Mouse (Mus musculus) megakaryocyte-erythroid progenitor cell, adult 5-6 weeks (primary cell): ENCODE data around the gene Gramd2. TPM values are rescaled to one million over a fixed set of nuclear protein-coding genes. Genes with fewer than 3 reads are reported as not detected.
A peak's percentile ranks its signal among the peaks of the same experiment; 100 is the strongest.

Experiments used
- ATAC-seq: replicated peaks from 2 replicates; pipeline ENCODE4 v1.8.0; 2016; ENCODE audit warnings: mild to moderate bottlenecking, inconsistent platforms; ENCODE audit not compliant: severe bottlenecking, poor library complexity, low FRiP score, low TSS enrichment
- total RNA-seq, 2 experiments: library from RNA; stranded (forward) in 1 of 2; stranded (reverse) in 1 of 2; fragments of 200-1000, 215-1000 nt in 1 of 2; fragments of >200 nt in 1 of 2; fragmentation: Nextera tagmentation in 1 of 2; gene quantifications; 2 replicates each; pipeline ENCODE4 v1.2.3; 2014 to 2017

Gene Gramd2
- total RNA-seq (2014; fragmentation: Nextera tagmentation) = not detected in 2 replicates
- not detected in 2 replicates for total RNA-seq (2017)

DNA sequence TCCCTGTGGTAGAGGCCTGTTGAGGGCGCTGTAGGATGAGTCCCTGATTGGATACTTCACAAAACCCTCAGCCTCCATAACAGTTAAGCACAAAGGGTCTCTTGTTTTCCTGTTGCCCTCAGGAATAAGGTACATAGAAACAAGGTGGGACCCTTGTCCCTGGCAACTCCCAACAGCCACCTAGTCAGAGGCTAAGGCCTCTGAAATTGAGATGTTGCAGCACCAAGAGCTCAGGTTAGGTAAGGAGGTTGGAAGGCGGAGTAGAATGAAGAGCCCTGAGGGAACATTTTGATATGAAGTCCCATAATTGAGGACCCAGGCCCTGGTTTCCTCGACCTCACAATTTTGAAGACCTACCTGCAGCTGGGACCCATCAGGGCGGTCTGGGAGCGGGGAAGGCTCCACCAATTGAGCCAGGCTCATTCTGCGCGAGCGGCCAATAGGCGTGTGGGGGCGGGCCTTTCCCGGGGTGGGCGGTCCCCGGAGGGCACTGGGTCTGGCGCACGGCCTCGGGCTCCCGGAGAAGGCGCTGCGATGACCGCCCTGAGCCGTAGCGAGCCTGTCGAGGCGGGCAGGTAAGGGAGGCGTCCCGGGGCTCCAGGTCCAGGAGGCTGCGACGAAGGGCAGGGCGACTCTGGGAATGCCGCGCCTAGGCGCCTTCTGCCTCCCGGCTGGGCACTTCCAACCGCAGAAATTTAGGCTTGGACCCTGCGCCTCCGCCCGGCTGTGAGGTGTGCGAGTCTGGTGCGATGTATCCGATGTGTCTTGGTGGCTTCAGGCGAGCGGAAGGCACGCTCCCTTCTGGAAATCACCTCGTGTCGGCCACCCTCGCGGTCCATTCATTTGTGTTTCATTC lies at the start of gene Gramd2:
TSS of gene Gramd2 (plus strand) at position 467 of the 856 bp plus-strand sequence.
- ATAC-seq = peak; percentile 80

GRCm38 (mm10) chr9:59638372-59638771 lies 41.6 kb upstream of the Gramd2 start:
- ATAC-seq = peak; percentile 41

DNA sequence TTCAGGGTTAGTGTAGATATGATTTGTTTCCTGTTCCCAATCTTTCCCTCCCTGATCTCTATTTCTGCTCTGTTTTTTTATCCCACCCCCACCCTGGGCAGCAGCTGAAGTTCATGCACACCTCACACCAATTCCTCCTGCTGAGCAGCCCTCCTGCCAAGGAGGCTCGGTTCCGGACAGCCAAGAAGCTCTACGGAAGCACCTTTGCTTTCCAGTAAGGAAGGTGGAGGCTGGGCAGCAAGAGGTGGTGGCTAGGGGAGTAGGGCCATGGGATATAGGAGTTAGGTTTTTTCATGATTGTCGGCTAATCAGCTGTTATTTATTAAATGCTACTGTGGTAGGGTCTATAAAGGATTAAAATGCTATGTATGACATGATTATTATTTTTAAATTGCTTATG lies 40.0 kb upstream of the Gramd2 start:
- ATAC-seq = no peak

GRCm38 (mm10) chr9:59641320-59641719 lies 38.6 kb upstream of the Gramd2 start:
- no peak for ATAC-seq

DNA sequence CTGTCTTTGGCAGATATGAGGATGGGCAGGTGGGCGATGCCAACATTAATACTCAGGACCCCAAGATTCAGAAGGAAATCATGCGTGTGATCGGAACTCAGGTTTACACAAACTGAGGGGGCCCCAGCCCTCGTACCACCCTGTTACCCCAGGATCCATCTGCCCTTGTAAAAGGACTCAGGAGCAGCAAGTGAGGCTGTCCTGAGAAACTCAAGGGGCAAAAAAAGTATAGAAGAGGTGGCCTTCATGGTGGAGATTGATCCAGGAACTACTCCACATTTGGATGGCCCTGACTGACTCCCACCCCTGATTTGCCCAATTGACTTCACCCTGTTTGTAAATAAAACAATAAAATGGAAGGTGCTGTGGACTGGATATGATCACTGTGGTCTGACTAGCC lies 30.0 kb upstream of the Gramd2 start:
- no peak for ATAC-seq

GRCm38 (mm10) chr9:59653371-59653770 lies 26.6 kb upstream of the Gramd2 start:
- no peak for ATAC-seq

DNA sequence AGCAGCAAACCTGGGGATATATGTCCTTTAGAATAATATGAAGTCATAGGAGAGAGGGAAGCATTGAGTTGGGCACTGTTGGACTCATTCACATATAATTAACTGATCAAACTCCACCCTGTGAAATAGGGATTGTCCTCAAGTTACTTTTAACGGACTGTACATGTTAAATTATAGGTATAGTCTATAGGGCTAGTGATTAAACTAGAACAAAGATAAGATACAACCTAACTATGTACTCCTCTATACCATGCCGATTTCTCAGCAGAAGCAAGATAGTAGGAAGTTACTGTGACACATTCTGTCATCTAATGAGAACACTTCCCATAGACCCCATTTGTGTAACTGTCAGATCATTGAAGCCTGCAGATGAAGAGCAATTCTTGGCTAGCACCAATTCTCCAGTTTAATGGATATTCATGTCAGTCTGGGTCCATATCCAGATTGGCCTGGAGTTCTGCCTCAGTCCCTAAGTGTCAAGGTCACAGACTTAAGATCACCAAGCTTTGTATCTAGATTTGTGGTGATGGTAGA lies 25.4 kb upstream of the Gramd2 start:
- ATAC-seq = no peak

- peak; percentile 62 for ATAC-seq
These were observed 23.8 kb upstream of the Gramd2 start, which contains the start of gene Pkm for GRCm38 (mm10) chr9:59655958-59656634. Gene Pkm (plus strand): TSS chr9:59656368.

DNA sequence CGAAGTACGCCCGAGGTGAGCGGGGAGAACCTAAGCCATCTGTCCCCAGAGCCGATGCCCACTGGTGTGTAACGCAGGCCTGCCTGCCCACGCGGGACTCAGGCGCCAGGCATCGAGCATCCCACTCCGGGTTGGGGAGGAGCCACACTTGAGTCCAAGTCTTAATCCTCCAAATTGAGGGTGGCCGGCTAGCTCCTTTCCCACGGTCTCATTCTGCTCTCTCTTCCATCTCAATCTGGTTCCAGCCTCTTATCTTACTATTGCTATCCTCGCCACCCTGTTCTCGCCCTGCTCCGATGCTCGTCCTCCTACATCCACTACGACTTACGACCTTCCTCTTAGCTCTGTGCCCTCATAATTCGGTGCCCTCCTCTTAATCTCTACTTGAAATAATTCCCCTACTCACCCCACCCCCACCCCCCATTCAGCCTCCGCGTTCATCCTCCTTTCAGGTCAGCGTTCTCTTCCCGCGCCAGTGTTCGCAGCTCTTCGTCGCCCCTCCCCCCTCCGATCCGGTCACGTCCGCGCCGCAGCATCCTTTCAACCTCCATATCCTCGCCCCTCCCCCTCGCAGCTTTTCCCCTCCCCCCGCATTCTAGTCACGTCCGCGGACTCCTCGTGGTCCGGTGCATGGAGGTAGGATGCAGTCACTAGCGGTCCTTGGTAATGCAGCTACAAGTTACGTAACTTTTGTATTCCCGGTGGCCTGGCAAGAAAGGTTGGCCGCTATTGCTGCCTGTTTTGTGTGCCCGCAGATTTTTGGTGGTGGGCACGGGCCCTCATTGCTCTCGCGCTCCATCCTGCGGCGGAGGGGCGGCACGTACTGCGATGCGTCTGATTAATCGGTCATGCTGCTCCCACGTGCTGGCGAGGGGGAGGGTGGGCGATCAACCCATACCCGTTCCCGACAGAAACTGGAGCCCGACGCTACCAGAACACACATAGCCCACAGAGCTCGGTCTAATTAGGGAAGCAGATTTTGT lies 23.0 kb upstream of the Gramd2 start:
- 0 out of 2 replicates have a peak, but pooled peaks have one; percentile 7 for ATAC-seq

DNA sequence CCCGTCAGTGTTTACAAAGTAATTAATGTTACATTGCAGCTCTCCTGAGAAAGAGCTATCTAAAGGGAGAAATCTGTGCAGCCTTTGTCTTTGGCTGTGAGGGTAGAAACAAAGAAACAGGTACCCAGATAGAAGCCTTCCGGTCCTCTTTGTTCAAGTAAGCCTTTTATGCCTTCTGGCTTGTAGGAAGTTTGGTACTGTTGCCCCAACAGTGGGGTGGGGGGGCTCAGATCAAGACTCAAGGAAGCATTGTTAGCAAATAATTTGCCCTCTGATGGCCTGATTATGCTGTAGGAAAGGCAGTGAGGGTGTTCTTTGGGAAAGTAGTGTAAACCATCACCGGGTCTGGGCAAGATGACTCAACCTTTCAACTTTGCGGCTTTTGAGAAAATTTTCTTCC lies 21.8 kb upstream of the Gramd2 start:
- no peak for ATAC-seq

GRCm38 (mm10) chr9:59659036-59660026 lies 20.6 kb upstream of the Gramd2 start:
- peak; percentile 80 for ATAC-seq

GRCm38 (mm10) chr9:59660421-59660820 lies 19.5 kb upstream of the Gramd2 start:
- no peak for ATAC-seq

- ATAC-seq = no peak
These were observed 18.5 kb upstream of the Gramd2 start for GRCm38 (mm10) chr9:59661298-59661975.

GRCm38 (mm10) chr9:59663226-59663625 lies 16.7 kb upstream of the Gramd2 start:
- ATAC-seq = no peak

DNA sequence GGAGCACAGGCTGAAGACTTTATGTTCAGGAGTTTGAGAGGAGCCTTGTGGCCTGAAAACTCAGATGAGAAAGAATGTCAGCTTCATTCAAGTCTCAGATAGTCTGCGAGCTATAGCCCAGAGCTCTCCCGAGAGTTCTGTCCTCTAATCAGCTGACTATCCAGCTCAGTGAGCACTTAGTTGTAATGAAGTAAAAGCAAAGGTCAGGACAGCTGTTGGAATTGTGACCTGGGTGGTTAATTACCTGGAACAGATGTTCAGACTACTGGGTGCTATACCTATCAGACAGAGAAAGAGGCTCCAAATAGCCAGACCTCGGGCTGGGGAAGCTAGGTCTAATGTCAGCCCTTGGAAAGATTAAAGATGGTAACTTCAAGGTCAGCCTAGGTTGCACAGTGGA lies 16.0 kb upstream of the Gramd2 start:
- no peak for ATAC-seq

DNA sequence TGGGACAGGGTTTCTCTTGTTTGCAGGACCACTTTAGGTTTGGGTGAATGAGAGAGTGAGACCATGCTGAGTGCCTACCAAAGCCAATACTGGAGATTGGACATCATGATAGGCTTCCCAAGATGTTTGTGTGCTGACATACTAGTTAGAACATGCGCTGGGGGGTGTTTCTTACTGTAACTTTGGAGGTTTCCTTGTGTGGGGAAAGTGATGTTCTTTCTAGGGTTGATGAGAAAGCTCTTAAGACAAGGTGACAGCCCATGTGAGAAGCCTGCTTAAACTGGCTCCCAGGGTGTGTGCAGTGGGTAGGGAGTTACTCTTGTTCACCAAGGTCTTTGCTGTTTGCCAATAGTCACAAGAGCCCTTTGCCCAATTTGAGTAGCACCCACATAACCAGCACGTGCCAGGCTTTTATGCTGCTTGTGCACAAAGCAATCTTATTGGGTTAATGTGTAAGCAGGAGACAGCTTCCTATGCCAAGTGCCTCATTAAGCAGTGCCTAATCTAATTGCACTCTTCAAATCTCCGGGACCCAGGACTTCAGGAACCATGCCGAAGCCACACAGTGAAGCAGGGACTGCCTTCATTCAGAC lies 15.2 kb upstream of the Gramd2 start:
- ATAC-seq = no peak

GRCm38 (mm10) chr9:59666016-59666415 lies 13.9 kb upstream of the Gramd2 start:
- ATAC-seq = no peak
